Comparison of ENCODE assay signal across 9 mouse cellular contexts in the genomic region with DNA sequence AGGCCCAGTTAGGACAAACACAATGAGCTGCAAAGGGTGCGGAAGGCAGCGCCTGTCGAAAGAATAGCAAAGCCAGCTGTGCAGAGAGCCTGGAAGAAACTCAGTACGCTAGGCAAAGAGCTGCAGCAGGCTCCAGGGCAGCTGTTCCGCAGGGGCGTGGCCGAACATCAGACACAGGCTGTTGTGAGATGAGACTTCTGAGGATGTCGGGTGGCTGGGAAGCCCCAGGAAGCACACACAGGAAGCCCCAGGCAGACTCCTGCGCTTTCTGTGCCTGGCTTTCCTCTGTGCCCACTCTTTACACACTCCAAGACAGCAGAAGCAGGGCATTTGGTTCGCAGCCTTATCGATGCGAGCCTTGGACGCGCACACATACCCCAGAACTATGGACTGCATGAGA. TPM values are rescaled to one million over a fixed set of nuclear protein-coding genes. Genes with fewer than 3 reads are reported as not detected.
DNase-seq lines count a peak whose midpoint lies in the region; ATAC-seq and TF ChIP-seq lines count a peak whose summit lies in the region.
"Had no signal": no experiment of that assay in that cellular context is flagged by ENCODE, and none has a peak within 500 bp of the region (broad histone marks: within the 10 kb centered on the region; RNA-seq: fewer than 3 reads in every experiment).

No protein-coding gene starts in this region.

- no peak for ATAC-seq in liver, embryonic 11.5 days (replicated peaks; ENCODE audit: low FRiP score)
- ATAC-seq in liver, postnatal 0 days: no peak
- ATAC-seq in forebrain, embryonic 13.5 days: no peak
- ATAC-seq in megakaryocyte-erythroid progenitor cell, adult 5-6 weeks (replicated peaks; ENCODE audit: low FRiP score, low TSS enrichment, poor library complexity, severe bottlenecking): peak; percentile 38; the same call in 1 of the 2 replicates

- peak overlapping the region; percentile 23; the same call in 1 of the 2 replicates for H3K4me2 ChIP-seq in liver, embryonic 11.5 days
- H3K4me2 ChIP-seq in liver, postnatal 0 days (ENCODE audit: low read depth, low read length): no peak overlapping the region
- peak overlapping the region; percentile 24 for H3K4me2 ChIP-seq in forebrain, embryonic 13.5 days

- H3K9ac ChIP-seq in liver, embryonic 11.5 days (ENCODE audit: low read depth, low read length): no peak overlapping the region
- H3K9ac ChIP-seq in liver, postnatal 0 days (replicated peaks): no peak overlapping the region
- no peak overlapping the region for H3K9ac ChIP-seq in forebrain, embryonic 13.5 days

- no peak for TF ChIP-seq POLR2A in thymus, adult 2 months (IDR thresholded peaks at IDR 0.05; ENCODE audit: control insufficient read depth, extremely low read depth, insufficient read depth, low read length, poor library complexity)

- H3K27ac ChIP-seq in liver, embryonic 11.5 days (ENCODE audit: low read depth, low read length): no peak overlapping the region
- no peak overlapping the region for H3K27ac ChIP-seq in liver, postnatal 0 days (ENCODE audit: low read depth)
- no peak overlapping the region for H3K27ac ChIP-seq in forebrain, embryonic 13.5 days
- no peak overlapping the region for H3K27ac ChIP-seq in hindbrain, embryonic 10.5 days
- no peak overlapping the region for H3K27ac ChIP-seq in thymus, adult 2 months (ENCODE audit: control insufficient read depth, insufficient read depth, low read length)

- H3K36me3 ChIP-seq in liver, embryonic 11.5 days (ENCODE audit: control insufficient read depth, insufficient read depth, low read length): no peaks in the 10 kb centered on the region
- no peaks in the 10 kb centered on the region for H3K36me3 ChIP-seq in liver, postnatal 0 days (replicated peaks; ENCODE audit: insufficient read depth, low read length)
- H3K36me3 ChIP-seq in forebrain, embryonic 13.5 days (ENCODE audit: poor library complexity, severe bottlenecking): no peaks in the 10 kb centered on the region
- H3K36me3 ChIP-seq in hindbrain, embryonic 10.5 days: no peaks in the 10 kb centered on the region
- no peaks in the 10 kb centered on the region for H3K36me3 ChIP-seq in thymus, adult 2 months (ENCODE audit: control insufficient read depth, insufficient read depth, low read length)

- H3K4me3 ChIP-seq in liver, embryonic 11.5 days (ENCODE audit: low read depth, low read length): no peak overlapping the region
- H3K4me3 ChIP-seq in liver, postnatal 0 days (ENCODE audit: low read depth, low read length): no peak overlapping the region
- no peak overlapping the region for H3K4me3 ChIP-seq in forebrain, embryonic 13.5 days
- peak overlapping the region; percentile 29 for H3K4me3 ChIP-seq in hindbrain, embryonic 10.5 days
- H3K4me3 ChIP-seq in thymus, adult 2 months (ENCODE audit: control insufficient read depth, insufficient read depth, low read length): peak overlapping the region; percentile 4; the same call in 1 of the 2 replicates

- no peak for TF ChIP-seq EP300 in liver, postnatal 0 days (IDR thresholded peaks at IDR 0.05; ENCODE audit: low read depth)

- no peaks in the 10 kb centered on the region for H3K9me3 ChIP-seq in liver, embryonic 11.5 days (ENCODE audit: control insufficient read depth, low read length)
- H3K9me3 ChIP-seq in liver, postnatal 0 days (ENCODE audit: low read length): no peaks in the 10 kb centered on the region
- H3K9me3 ChIP-seq in forebrain, embryonic 13.5 days (replicated peaks): no peaks in the 10 kb centered on the region
- H3K9me3 ChIP-seq in hindbrain, embryonic 10.5 days: no peaks in the 10 kb centered on the region

- H3K4me1 ChIP-seq in liver, embryonic 11.5 days (replicated peaks; ENCODE audit: control insufficient read depth, insufficient read depth, low read length): no peaks in the 10 kb centered on the region
- no peaks in the 10 kb centered on the region for H3K4me1 ChIP-seq in liver, postnatal 0 days (ENCODE audit: insufficient read depth)
- 0 out of 2 replicates have a peak, but pooled peaks cover 3% of the 10 kb centered on the region for H3K4me1 ChIP-seq in forebrain, embryonic 13.5 days
- peaks cover 10% of the 10 kb centered on the region for H3K4me1 ChIP-seq in hindbrain, embryonic 10.5 days (replicated peaks)
- H3K4me1 ChIP-seq in thymus, adult 2 months (replicated peaks; ENCODE audit: control insufficient read depth, insufficient read depth, low read length): peaks cover 4% of the 10 kb centered on the region

- H3K27me3 ChIP-seq in liver, embryonic 11.5 days (replicated peaks; ENCODE audit: control insufficient read depth, insufficient read depth, low read length): peaks cover 10% of the 10 kb centered on the region; the same call in 1 of the 2 replicates
- no peaks in the 10 kb centered on the region for H3K27me3 ChIP-seq in liver, postnatal 0 days (ENCODE audit: insufficient read depth, low read length)
- no peaks in the 10 kb centered on the region for H3K27me3 ChIP-seq in forebrain, embryonic 13.5 days
- peaks cover 19% of the 10 kb centered on the region; the same call in 1 of the 2 replicates for H3K27me3 ChIP-seq in hindbrain, embryonic 10.5 days (ENCODE audit: insufficient read depth, poor library complexity, severe bottlenecking)
- H3K27me3 ChIP-seq in thymus, adult 2 months (ENCODE audit: control insufficient read depth, insufficient read depth, low read length): no peaks in the 10 kb centered on the region

- no peak for TF ChIP-seq CTCF in liver, postnatal 0 days (IDR thresholded peaks at IDR 0.05; ENCODE audit: low read depth)
- no peak for TF ChIP-seq CTCF in thymus, adult 2 months (IDR thresholded peaks at IDR 0.05; ENCODE audit: borderline replicate concordance, control insufficient read depth, extremely low read depth, insufficient read depth, low read length, poor library complexity)

- 56% methylated on average over 14 of the region's 14 CpGs for WGBS in liver, embryonic 11.5 days
- 60% methylated on average over 14 of the region's 14 CpGs for WGBS in liver, postnatal 0 days (ENCODE audit: insufficient replicate concordance)
- 60% methylated on average over 14 of the region's 14 CpGs for WGBS in forebrain, embryonic 13.5 days
- 41% methylated on average over 14 of the region's 14 CpGs for WGBS in hindbrain, embryonic 10.5 days
- WGBS in thymus, adult 2 months: 48% methylated on average over 14 of the region's 14 CpGs

- no peak for DNase-seq in liver, embryonic 11.5 days (ENCODE audit: low spot score)
- no peak for DNase-seq in liver, postnatal 0 days
- peak; percentile 46 for DNase-seq in hindbrain, embryonic 10.5 days (ENCODE audit: low spot score)
- DNase-seq in thymus, adult 2 months: peak; percentile 62
- DNase-seq in spleen, postnatal 10 days (ENCODE audit: low spot score in 2 of 2): no peak
- DNase-seq in frontal cortex, postnatal 36 days (ENCODE audit: low spot score in 2 of 2): no peak

RNA-seq across cellular contexts. Expression of a gene that starts 17.4 kb away (rescaled TPM):
- polyA plus RNA-seq in liver, embryonic 11.5 days (2014; fragmentation: Nextera tagmentation; extraction: Ambion mirVana): 6.6 and 8.5 TPM in 2 replicates
- polyA plus RNA-seq in liver, postnatal 0 days (2015; fragmentation: Nextera tagmentation; extraction: Ambion mirVana): 0.45 and 0.48 TPM in 2 replicates
- polyA plus RNA-seq in forebrain, embryonic 13.5 days (2015; fragmentation: Nextera tagmentation; extraction: Ambion mirVana): 0.24 and 0.34 TPM in 2 replicates
- polyA plus RNA-seq in hindbrain, embryonic 10.5 days (2016; fragmentation: Nextera tagmentation; extraction: Ambion mirVana): 0.31 and 0.33 TPM in 2 replicates
- not detected in 2 replicates for total RNA-seq in megakaryocyte-erythroid progenitor cell, adult 5-6 weeks (2014; fragmentation: Nextera tagmentation)
- not detected in 2 replicates for total RNA-seq in megakaryocyte-erythroid progenitor cell, adult 5-6 weeks (2017)
- 0.15 and 0.17 TPM in 2 replicates for polyA plus RNA-seq in thymus, adult 2 months (2012; rRNA removed)
- total RNA-seq: hematopoietic stem cell, adult 5-6 weeks had no signal

RNA-seq across cellular contexts. Expression of a gene that starts 25.2 kb away (rescaled TPM):
- polyA plus RNA-seq in liver, embryonic 11.5 days (2014; fragmentation: Nextera tagmentation; extraction: Ambion mirVana): 123 and 141 TPM in 2 replicates
- 22.1 and 30.7 TPM in 2 replicates for polyA plus RNA-seq in liver, postnatal 0 days (2015; fragmentation: Nextera tagmentation; extraction: Ambion mirVana)
- polyA plus RNA-seq in forebrain, embryonic 13.5 days (2015; fragmentation: Nextera tagmentation; extraction: Ambion mirVana): 39.5 and 46.8 TPM in 2 replicates
- polyA plus RNA-seq in hindbrain, embryonic 10.5 days (2016; fragmentation: Nextera tagmentation; extraction: Ambion mirVana): 30.0 and 34.0 TPM in 2 replicates
- 212 and 217 TPM in 2 replicates for total RNA-seq in megakaryocyte-erythroid progenitor cell, adult 5-6 weeks (2014; fragmentation: Nextera tagmentation)
- 295 and 330 TPM in 2 replicates for total RNA-seq in megakaryocyte-erythroid progenitor cell, adult 5-6 weeks (2017)
- polyA plus RNA-seq in thymus, adult 2 months (2012; rRNA removed): 52.1 and 55.5 TPM in 2 replicates

RNA-seq across cellular contexts. Expression of a gene that starts 44.4 kb away (rescaled TPM):
- 0.27 and 0.63 TPM in 2 replicates for polyA plus RNA-seq in liver, embryonic 11.5 days (2014; fragmentation: Nextera tagmentation; extraction: Ambion mirVana)
- 0.12 TPM in 1 of 2 replicates, not detected in the other for polyA plus RNA-seq in liver, postnatal 0 days (2015; fragmentation: Nextera tagmentation; extraction: Ambion mirVana)
- 0.70 and 0.94 TPM in 2 replicates for polyA plus RNA-seq in forebrain, embryonic 13.5 days (2015; fragmentation: Nextera tagmentation; extraction: Ambion mirVana)
- polyA plus RNA-seq in hindbrain, embryonic 10.5 days (2016; fragmentation: Nextera tagmentation; extraction: Ambion mirVana): 0.94 and 0.98 TPM in 2 replicates
- 1.2 and 1.4 TPM in 2 replicates for total RNA-seq in megakaryocyte-erythroid progenitor cell, adult 5-6 weeks (2014; fragmentation: Nextera tagmentation)
- 0.99 and 1.2 TPM in 2 replicates for total RNA-seq in megakaryocyte-erythroid progenitor cell, adult 5-6 weeks (2017)
- 0.27 TPM in 1 of 2 replicates, not detected in the other for polyA plus RNA-seq in thymus, adult 2 months (2012; rRNA removed)

RNA-seq across cellular contexts. Expression of a gene that starts 44.6 kb away (rescaled TPM):
- polyA plus RNA-seq in liver, embryonic 11.5 days (2014; fragmentation: Nextera tagmentation; extraction: Ambion mirVana): 40.4 and 41.5 TPM in 2 replicates
- 7.3 and 8.6 TPM in 2 replicates for polyA plus RNA-seq in liver, postnatal 0 days (2015; fragmentation: Nextera tagmentation; extraction: Ambion mirVana)
- 24.2 and 25.5 TPM in 2 replicates for polyA plus RNA-seq in forebrain, embryonic 13.5 days (2015; fragmentation: Nextera tagmentation; extraction: Ambion mirVana)
- polyA plus RNA-seq in hindbrain, embryonic 10.5 days (2016; fragmentation: Nextera tagmentation; extraction: Ambion mirVana): 27.9 and 28.8 TPM in 2 replicates
- total RNA-seq in megakaryocyte-erythroid progenitor cell, adult 5-6 weeks (2014; fragmentation: Nextera tagmentation): 61.9 and 63.9 TPM in 2 replicates
- total RNA-seq in megakaryocyte-erythroid progenitor cell, adult 5-6 weeks (2017): 60.6 and 72.4 TPM in 2 replicates
- polyA plus RNA-seq in thymus, adult 2 months (2012; rRNA removed): 20.1 and 21.2 TPM in 2 replicates

Comparison
In these comparisons a context has a peak if more than half of its experiments do, and no peak if none do; other contexts are left out.
1. DNase-seq: peak in hindbrain, embryonic 10.5 days (single experiment) and thymus, adult 2 months (single experiment); none in liver, embryonic 11.5 days (single experiment), liver, postnatal 0 days (single experiment), spleen, postnatal 10 days (0 of 2) and frontal cortex, postnatal 36 days (0 of 2).
2. H3K4me3 ChIP-seq: peak in hindbrain, embryonic 10.5 days (single experiment) and thymus, adult 2 months (single experiment); none in liver, embryonic 11.5 days (single experiment), liver, postnatal 0 days (single experiment) and forebrain, embryonic 13.5 days (single experiment).